Mouse (Mus musculus): ENCODE measurements around the gene Ptprg. TPM values are rescaled to one million over a fixed set of nuclear protein-coding genes. Genes with fewer than 3 reads are reported as not detected.

Gene Ptprg
- polyA plus RNA-seq, 1 experiment from 2014 or later: 15.8 TPM

DNA sequence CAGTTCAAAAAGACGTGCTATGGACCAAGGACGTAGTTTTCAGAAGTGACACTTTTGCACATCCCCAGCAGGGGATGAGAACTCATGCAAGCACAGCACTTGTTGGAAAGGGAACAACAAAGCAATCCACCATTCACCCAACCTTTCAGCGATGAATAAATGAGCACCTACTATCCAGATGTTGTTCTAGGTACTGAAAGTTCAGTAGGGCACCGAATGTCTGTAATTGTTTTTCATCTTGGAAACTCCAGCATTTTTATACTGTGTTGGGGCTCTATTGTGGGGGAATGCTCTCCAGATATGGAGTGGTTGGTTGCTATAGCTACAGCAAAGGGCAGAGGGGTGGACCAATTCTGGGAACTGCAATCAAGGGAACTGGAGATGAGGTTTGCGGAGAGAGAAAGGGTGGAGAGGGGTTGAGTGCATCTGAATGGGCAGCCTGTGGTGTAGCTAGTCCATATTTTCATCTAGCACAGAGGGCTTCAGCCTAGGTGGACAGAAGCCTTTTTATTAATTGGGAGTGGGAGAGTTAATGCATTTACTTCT is 352.9 kb downstream of the Ptprg start:
- Histone ChIP-seq H3K4me3 (ENCODE audit: control insufficient read depth in 1 of 2, insufficient read depth in 1 of 2, low read depth in 1 of 2, low read length in 2 of 2) (no peak overlapping the region), H3K4me1 (ENCODE audit: control insufficient read depth in 2 of 2, insufficient read depth in 2 of 2, low read length in 2 of 2) (no peaks in the 10 kb centered on the region), H3K27me3 (ENCODE audit: control insufficient read depth, insufficient read depth, low read length) (no peaks in the 10 kb centered on the region), H3K9ac (ENCODE audit: low read length) (no peak overlapping the region), H3K4me2 (ENCODE audit: low read length) (no peak overlapping the region), H3K27ac (replicated peaks in 1 of 2; ENCODE audit: control insufficient read depth in 1 of 2, insufficient read depth in 1 of 2, low read depth in 2 of 2, low read length in 2 of 2) (no peak overlapping the region), H3K9me3 (ENCODE audit: control insufficient read depth, low read length) (no peaks in the 10 kb centered on the region), H3K36me3 (ENCODE audit: control insufficient read depth, insufficient read depth, low read length) (no peaks in the 10 kb centered on the region)
- no peak for ATAC-seq (ENCODE audit: insufficient number of reproducible peaks, insufficient read depth, low FRiP score, low read depth)
- WGBS: 80% methylated on average over 5 of the region's 5 CpGs

DNA sequence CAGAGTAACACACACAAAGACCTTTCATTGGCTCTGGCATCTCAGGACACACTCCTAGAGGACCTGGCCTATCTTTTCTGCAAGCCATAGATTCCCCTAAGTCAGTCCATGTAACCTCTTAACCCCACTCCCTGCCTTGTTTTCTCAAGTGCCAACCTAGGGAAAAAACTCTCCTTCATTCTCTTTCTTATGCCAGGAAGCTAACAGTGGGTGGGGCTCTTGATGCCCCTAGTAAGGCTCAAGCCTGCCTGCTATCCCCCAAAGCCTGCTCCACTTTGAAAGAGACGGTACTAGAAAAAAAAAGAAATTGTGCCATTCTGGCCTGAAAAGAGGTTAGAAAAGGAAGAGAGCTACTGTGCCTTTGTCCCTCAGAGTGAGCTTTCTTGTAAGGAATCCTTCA is 358.9 kb downstream of the Ptprg start:
- Histone ChIP-seq H3K9me3 (ENCODE audit: control insufficient read depth, low read length) (no peaks in the 10 kb centered on the region), H3K4me1 (ENCODE audit: control insufficient read depth in 2 of 2, insufficient read depth in 2 of 2, low read length in 2 of 2) (no peaks in the 10 kb centered on the region), H3K36me3 (ENCODE audit: control insufficient read depth, insufficient read depth, low read length) (no peaks in the 10 kb centered on the region), H3K4me2 (ENCODE audit: low read length) (no peak overlapping the region), H3K27ac (replicated peaks in 1 of 2; ENCODE audit: control insufficient read depth in 1 of 2, insufficient read depth in 1 of 2, low read depth in 2 of 2, low read length in 2 of 2) (no peak overlapping the region), H3K4me3 (ENCODE audit: control insufficient read depth in 1 of 2, insufficient read depth in 1 of 2, low read depth in 1 of 2, low read length in 2 of 2) (no peak overlapping the region), H3K9ac (ENCODE audit: low read length) (no peak overlapping the region), H3K27me3 (ENCODE audit: control insufficient read depth, insufficient read depth, low read length) (no peaks in the 10 kb centered on the region)
- WGBS: 92% methylated on average over 1 of the region's 1 CpGs
- ATAC-seq (ENCODE audit: insufficient number of reproducible peaks, insufficient read depth, low FRiP score, low read depth): no peak

GRCm38 (mm10) chr14:11917225-11917624 is 363.9 kb downstream of the Ptprg start:
- no peak for ATAC-seq (ENCODE audit: insufficient number of reproducible peaks, insufficient read depth, low FRiP score, low read depth)
- Histone ChIP-seq H3K4me2 (ENCODE audit: low read length) (no peak overlapping the region), H3K4me1 (ENCODE audit: control insufficient read depth in 2 of 2, insufficient read depth in 2 of 2, low read length in 2 of 2) (no peaks in the 10 kb centered on the region), H3K36me3 (ENCODE audit: control insufficient read depth, insufficient read depth, low read length) (no peaks in the 10 kb centered on the region), H3K27me3 (ENCODE audit: control insufficient read depth, insufficient read depth, low read length) (no peaks in the 10 kb centered on the region), H3K4me3 (ENCODE audit: control insufficient read depth in 1 of 2, insufficient read depth in 1 of 2, low read depth in 1 of 2, low read length in 2 of 2) (no peak overlapping the region), H3K9me3 (ENCODE audit: control insufficient read depth, low read length) (no peaks in the 10 kb centered on the region), H3K9ac (ENCODE audit: low read length) (no peak overlapping the region), H3K27ac (replicated peaks in 1 of 2; ENCODE audit: control insufficient read depth in 1 of 2, insufficient read depth in 1 of 2, low read depth in 2 of 2, low read length in 2 of 2) (no peak overlapping the region)
- 95% methylated on average over 5 of the region's 5 CpGs for WGBS

DNA sequence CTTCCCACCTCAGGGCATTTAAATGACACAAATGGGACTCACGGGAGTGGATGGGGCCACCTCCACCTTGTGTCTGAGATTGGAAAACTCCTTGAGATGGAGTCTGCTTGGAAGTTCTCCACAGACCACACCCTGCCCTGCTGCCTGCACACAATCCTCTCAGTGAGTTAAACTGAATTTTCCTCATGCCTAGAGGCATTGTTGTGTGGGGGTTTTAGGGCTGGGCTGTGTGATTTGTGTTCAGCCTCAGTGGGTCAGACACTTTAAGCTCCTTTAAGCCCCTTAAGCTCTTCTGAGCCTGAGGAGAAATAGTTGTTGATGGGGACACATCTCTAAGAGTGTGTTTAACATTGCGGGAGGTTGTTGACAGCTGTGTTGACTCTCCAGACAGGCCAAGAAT is 375.2 kb downstream of the Ptprg start:
- Histone ChIP-seq H3K4me3 (ENCODE audit: control insufficient read depth in 1 of 2, insufficient read depth in 1 of 2, low read depth in 1 of 2, low read length in 2 of 2) (no peak overlapping the region), H3K9ac (ENCODE audit: low read length) (no peak overlapping the region), H3K9me3 (ENCODE audit: control insufficient read depth, low read length) (no peaks in the 10 kb centered on the region), H3K27me3 (ENCODE audit: control insufficient read depth, insufficient read depth, low read length) (no peaks in the 10 kb centered on the region), H3K4me2 (ENCODE audit: low read length) (no peak overlapping the region), H3K27ac (replicated peaks in 1 of 2; ENCODE audit: control insufficient read depth in 1 of 2, insufficient read depth in 1 of 2, low read depth in 2 of 2, low read length in 2 of 2) (no peak overlapping the region), H3K36me3 (ENCODE audit: control insufficient read depth, insufficient read depth, low read length) (no peaks in the 10 kb centered on the region), H3K4me1 (ENCODE audit: control insufficient read depth in 2 of 2, insufficient read depth in 2 of 2, low read length in 2 of 2) (peaks cover 4 to 9% of the 10 kb centered on the region in 2 experiments; a peak in 3 of 4 replicates)
- no peak for ATAC-seq (ENCODE audit: insufficient number of reproducible peaks, insufficient read depth, low FRiP score, low read depth)
- WGBS: 58% methylated on average over 2 of the region's 2 CpGs

DNA sequence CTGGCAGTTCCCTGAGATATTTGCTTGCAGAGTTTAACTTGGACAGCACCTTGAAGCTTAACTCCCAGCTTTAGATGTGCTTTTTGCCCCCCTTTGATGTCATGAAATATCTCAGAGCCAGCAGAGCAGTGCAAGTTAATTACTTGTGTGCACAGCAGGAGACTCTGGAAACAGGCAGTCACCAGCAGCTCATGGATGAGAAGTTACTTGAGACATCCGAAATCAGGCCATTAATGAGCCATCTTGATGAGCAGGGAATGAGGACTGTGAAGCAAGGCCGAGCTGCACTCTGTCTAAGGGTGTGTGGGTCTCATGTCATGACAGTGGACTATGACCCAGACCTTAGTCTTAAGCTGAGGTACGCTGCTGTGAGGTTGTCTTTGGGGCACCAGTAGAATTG is 379.2 kb downstream of the Ptprg start:
- ATAC-seq (ENCODE audit: insufficient number of reproducible peaks, insufficient read depth, low FRiP score, low read depth): no peak
- H3K27ac ChIP-seq (replicated peaks in 1 of 2; ENCODE audit: control insufficient read depth in 1 of 2, insufficient read depth in 1 of 2, low read depth in 2 of 2, low read length in 2 of 2): no peak overlapping the region
- no peak overlapping the region for H3K4me2 ChIP-seq (ENCODE audit: low read length)
- no peak overlapping the region for H3K4me3 ChIP-seq (ENCODE audit: control insufficient read depth in 1 of 2, insufficient read depth in 1 of 2, low read depth in 1 of 2, low read length in 2 of 2)
- H3K9ac ChIP-seq (ENCODE audit: low read length): no peak overlapping the region
- no peaks in the 10 kb centered on the region for H3K36me3 ChIP-seq (ENCODE audit: control insufficient read depth, insufficient read depth, low read length)
- 71% methylated on average over 3 of the region's 3 CpGs for WGBS
- H3K9me3 ChIP-seq (ENCODE audit: control insufficient read depth, low read length): no peaks in the 10 kb centered on the region
- H3K27me3 ChIP-seq (ENCODE audit: control insufficient read depth, insufficient read depth, low read length): no peaks in the 10 kb centered on the region
- H3K4me1 ChIP-seq (ENCODE audit: control insufficient read depth in 2 of 2, insufficient read depth in 2 of 2, low read length in 2 of 2): peaks cover 4 to 9% of the 10 kb centered on the region in 2 experiments; a peak in 3 of 4 replicates

DNA sequence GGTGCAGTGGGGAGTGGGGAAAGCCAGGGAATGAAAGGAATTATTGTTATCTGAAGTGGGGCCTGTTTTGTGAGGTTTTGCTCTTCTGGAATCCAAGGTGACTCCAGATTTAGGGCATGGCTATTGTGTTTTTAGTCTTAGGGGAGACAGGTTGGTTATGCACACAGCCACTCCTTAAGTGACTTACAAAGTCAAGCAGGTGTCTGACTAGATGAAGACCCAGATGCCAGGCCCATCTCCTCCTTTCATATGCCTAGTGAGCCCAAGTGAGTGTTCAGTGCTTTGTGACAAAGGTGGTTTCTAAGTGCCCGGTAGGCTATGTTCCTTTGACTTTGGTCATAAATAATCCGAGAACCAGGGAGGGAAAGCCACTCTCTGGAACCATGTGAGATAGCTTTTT is 381.2 kb downstream of the Ptprg start:
- H3K4me1 ChIP-seq (ENCODE audit: control insufficient read depth in 2 of 2, insufficient read depth in 2 of 2, low read length in 2 of 2): peaks cover 4 to 9% of the 10 kb centered on the region in 2 experiments; a peak in 3 of 4 replicates
- H3K27ac ChIP-seq (replicated peaks in 1 of 2; ENCODE audit: control insufficient read depth in 1 of 2, insufficient read depth in 1 of 2, low read depth in 2 of 2, low read length in 2 of 2): no peak overlapping the region
- H3K9me3 ChIP-seq (ENCODE audit: control insufficient read depth, low read length): no peaks in the 10 kb centered on the region
- no peak overlapping the region for H3K9ac ChIP-seq (ENCODE audit: low read length)
- no peak overlapping the region for H3K4me2 ChIP-seq (ENCODE audit: low read length)
- no peaks in the 10 kb centered on the region for H3K27me3 ChIP-seq (ENCODE audit: control insufficient read depth, insufficient read depth, low read length)
- no peak overlapping the region for H3K4me3 ChIP-seq (ENCODE audit: control insufficient read depth in 1 of 2, insufficient read depth in 1 of 2, low read depth in 1 of 2, low read length in 2 of 2)
- no peak for ATAC-seq (ENCODE audit: insufficient number of reproducible peaks, insufficient read depth, low FRiP score, low read depth)
- H3K36me3 ChIP-seq (ENCODE audit: control insufficient read depth, insufficient read depth, low read length): no peaks in the 10 kb centered on the region
- WGBS: 64% methylated on average over 2 of the region's 2 CpGs

DNA sequence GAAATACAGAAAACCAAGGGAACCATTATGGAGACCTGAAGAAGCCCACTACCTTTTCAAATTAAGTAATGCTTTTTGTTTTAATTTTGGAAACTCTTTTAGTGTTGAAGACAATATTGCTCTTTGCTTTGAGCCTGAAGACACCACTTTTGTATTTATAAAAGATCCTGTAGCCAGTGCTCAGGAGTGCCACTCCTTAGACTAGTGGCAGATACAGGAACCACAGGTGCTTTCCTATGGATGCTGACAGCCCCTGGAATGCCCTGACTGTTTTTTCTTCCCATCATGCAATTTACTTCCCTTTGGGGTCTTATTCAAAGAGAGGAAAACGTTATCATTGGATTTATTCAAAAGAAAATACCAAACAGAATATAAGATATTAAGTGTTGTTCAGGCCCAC is 381.9 kb downstream of the Ptprg start:
- Histone ChIP-seq H3K27ac (replicated peaks in 1 of 2; ENCODE audit: control insufficient read depth in 1 of 2, insufficient read depth in 1 of 2, low read depth in 2 of 2, low read length in 2 of 2) (no peak overlapping the region), H3K4me2 (ENCODE audit: low read length) (no peak overlapping the region), H3K36me3 (ENCODE audit: control insufficient read depth, insufficient read depth, low read length) (no peaks in the 10 kb centered on the region), H3K9me3 (ENCODE audit: control insufficient read depth, low read length) (no peaks in the 10 kb centered on the region), H3K4me1 (ENCODE audit: control insufficient read depth in 2 of 2, insufficient read depth in 2 of 2, low read length in 2 of 2) (peaks cover 4 to 9% of the 10 kb centered on the region in 2 experiments; a peak in 3 of 4 replicates), H3K9ac (ENCODE audit: low read length) (no peak overlapping the region), H3K4me3 (ENCODE audit: control insufficient read depth in 1 of 2, insufficient read depth in 1 of 2, low read depth in 1 of 2, low read length in 2 of 2) (no peak overlapping the region), H3K27me3 (ENCODE audit: control insufficient read depth, insufficient read depth, low read length) (no peaks in the 10 kb centered on the region)
- ATAC-seq (ENCODE audit: insufficient number of reproducible peaks, insufficient read depth, low FRiP score, low read depth): no peak
- WGBS: 45% methylated on average over 1 of the region's 1 CpGs

- 80% methylated on average over 7 of the region's 7 CpGs for WGBS
- Histone ChIP-seq H3K4me2 (ENCODE audit: low read length) (no peak overlapping the region), H3K4me3 (ENCODE audit: control insufficient read depth in 1 of 2, insufficient read depth in 1 of 2, low read depth in 1 of 2, low read length in 2 of 2) (no peak overlapping the region), H3K36me3 (ENCODE audit: control insufficient read depth, insufficient read depth, low read length) (no peaks in the 10 kb centered on the region), H3K9me3 (ENCODE audit: control insufficient read depth, low read length) (no peaks in the 10 kb centered on the region), H3K9ac (ENCODE audit: low read length) (no peak overlapping the region), H3K27ac (replicated peaks in 1 of 2; ENCODE audit: control insufficient read depth in 1 of 2, insufficient read depth in 1 of 2, low read depth in 2 of 2, low read length in 2 of 2) (no peak overlapping the region), H3K27me3 (ENCODE audit: control insufficient read depth, insufficient read depth, low read length) (no peaks in the 10 kb centered on the region), H3K4me1 (ENCODE audit: control insufficient read depth in 2 of 2, insufficient read depth in 2 of 2, low read length in 2 of 2) (peaks cover 4% of the 10 kb centered on the region in 2 experiments; a peak in 3 of 4 replicates)
- ATAC-seq (ENCODE audit: insufficient number of reproducible peaks, insufficient read depth, low FRiP score, low read depth): no peak
Measured at GRCm38 (mm10) chr14:11935698-11936097, 382.4 kb downstream of the Ptprg start.
